Mouse (Mus musculus) right cerebral cortex, postnatal 4 days (tissue): ENCODE results near the gene Susd2.

Experiments used
- DNase-seq: peaks from one replicate; pipeline ENCODE4 v3.0.0-alpha.2; 2022

Gene Susd2

DNA sequence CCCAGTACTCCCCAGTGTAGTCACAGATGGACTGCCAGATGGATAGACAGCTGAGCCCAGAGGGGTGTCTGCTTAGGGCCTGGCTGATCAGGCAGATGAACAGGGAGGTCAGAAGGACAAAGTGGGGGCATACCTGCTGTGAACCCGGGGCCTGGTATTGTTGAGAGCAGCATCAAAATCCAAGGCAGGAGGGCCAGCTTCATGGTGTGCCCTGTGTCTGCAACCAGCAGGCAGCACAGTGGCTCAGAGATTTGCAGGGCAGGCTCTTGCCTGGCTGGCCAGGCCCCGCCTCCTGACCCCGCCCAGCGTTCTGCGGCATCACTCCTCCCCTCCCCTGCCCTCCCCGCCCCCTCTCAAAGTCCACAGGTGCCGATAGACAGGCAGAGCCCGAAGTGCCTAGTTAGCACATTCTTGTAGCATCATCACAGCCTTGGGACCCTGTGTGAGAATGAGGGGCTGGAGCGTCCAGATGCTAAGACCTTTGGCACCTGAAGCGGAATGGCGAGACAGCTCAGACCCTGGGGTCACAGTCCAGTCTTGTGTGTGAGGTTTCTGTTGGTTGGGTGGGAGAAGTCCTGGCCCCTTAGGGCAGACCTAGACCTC is at the start of gene Susd2:
Gene Susd2, minus strand, starts transcription at position 268 of the 603 bp plus-strand sequence.
- DNase-seq = no peak

DNA sequence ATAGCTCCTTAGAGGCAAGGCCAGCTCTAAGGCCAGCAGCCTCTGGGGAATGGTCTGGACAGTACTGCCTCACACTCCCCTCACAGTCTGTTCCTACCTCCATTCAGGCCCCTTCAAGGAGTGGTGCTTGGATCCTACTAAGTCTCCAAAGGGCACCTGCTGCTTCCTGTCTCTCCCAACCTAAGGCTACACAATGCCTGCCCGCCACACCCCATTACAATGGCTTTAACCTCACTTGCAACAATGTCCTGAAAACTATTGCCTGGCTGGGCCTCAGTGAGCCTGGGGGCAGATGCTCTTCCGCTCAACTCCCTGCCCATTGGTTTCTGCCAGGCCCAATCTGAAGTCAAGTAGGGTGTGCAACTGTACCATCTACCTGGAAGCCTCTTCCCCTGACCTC is 44.8 kb upstream of the Susd2 start:
- no peak for DNase-seq

DNA sequence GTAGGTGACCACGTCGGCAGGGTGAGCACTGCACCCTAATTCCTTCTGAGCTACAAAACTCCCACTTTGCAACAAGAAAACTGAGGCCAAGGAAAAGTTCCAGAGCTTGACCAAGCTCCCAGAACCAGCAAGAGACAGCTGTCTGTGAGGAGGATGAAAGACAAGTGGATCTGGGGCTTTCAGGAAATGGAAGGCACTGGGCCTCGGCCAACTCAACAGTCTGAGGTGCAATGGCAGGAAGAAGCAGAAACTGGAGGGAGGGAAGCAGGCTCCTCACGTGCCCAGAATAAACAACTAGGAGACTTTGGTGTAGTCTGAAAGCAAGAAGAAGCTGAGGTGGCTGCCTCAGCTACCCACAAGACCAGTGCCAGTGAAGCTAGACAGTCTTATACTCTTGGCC is 42.9 kb upstream of the Susd2 start:
- DNase-seq = no peak

DNA sequence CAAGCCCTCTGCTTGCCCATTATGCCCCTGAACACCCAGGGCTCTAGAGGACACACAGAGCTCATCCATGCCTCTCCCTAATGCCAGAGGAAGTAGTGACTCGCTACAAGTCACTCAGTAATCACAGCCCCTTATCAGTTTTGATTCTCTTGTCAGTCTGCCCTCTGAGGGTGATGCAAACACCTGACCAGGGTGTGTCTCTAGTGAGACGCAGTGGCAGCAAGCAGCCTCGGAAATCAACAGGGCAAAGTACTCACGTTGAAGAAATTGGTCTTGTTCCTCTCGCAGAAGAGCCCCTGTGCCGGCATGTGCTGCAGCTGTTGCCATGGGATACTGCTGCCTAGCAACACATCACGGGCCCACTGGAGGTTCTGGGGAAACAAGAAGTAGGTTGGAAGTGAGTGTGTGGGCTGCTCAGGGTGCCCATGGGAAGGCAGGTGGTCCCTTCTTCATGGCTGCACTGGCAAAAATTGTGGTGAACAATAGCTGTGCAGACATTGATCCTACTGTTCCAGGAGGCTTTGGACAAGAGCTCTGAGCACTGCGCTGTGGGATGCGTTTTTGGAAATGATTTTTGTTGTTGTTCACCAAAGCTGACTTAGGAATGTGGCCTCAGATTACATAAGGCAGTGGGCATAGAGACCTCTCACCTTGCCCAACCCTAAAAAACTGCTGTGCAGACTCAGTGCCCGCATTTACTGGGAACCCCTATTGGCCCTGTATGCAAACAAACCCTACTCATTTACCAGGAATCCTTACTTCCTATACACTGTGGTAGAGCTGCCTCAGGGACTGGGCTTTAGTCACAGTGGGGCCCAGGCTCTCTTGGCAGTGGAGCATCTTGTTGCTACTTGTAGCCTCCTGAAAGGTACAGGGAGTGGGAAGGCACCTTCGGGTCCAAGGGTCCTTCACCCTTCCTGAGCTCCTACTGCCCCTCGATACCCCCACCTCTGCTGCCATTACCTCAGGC is 40.5 kb upstream of the Susd2 start:
- DNase-seq = peak; percentile 83

DNA sequence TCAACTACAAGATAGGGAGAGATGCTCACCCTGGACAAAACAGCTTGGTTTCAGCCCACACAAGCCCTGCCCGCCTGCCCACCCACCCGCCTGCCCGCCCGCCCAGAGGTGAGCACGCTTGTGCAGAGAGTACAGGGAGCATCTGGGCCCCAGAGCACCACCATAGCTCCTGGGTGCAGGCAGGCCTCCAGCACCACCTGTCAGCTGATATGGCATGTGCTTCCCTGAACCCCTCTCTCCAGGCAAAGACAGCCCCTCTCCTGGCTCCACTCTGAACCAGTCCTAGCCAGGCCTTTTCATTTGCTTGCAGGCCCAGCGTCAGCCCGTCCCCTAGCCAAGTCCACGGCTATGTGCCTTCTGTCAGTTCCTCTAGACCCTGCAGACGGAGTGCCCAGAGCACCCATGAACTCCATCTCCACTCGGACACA is 36.8 kb upstream of the Susd2 start:
- peak; percentile 25 for DNase-seq

DNA sequence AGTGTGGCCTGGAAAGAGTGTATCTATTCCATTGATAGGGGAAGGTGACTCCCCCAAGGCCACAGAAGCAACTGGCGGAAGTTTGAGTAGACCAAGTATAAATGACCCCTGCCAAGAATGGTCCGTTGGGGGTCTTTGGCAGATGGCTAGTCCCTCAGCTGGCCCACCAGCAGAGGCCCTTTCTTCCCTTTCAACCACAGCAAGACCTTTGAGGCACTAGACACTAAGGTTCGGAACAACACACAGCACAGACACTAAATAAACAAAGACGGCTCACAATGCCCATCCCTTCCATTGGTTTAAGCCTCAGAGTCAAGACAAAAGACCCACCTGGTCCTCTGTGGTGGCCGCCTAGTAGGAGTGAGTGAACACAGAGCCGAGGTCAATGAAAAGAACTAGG is 35.4 kb upstream of the Susd2 start:
- no peak for DNase-seq

DNA sequence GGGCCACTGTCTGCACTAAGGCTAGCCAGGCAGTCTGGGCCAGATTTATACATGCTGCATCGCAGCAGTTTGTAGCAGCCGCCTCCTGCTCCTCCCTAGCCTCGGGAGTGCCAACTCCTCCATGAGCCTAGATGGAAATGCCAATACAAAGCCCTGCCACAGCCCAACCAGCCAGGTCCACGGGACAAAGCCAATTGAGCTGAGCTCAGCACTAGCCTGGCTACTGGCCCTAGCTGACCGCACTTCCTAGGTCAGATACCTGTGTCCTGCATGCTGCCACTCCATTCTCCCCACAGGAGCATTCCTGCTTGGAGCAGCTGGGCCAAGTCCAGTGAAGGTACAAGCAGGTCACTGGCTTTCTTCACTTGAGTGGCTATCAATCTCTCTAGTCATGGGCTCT is 34.2 kb upstream of the Susd2 start:
- DNase-seq = no peak

DNA sequence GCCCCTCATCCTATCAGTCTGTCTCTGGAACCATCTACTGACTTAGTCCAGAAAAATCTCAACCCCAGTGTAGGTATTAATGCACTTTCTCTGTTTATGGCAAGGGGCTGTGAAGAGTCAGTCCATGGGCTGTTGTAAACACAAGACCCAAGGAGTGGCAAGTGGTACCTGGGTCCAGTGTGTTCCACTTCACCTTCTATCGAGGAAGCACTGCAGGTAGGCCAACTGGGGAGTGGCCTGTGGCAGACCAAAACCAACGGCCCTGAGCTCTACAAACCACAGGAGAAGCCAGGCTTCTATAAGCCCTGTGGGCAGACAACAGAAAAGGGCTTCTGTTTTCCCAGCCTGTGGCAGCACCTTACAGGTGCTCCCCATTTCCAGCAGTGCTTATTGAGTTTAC is 33.8 kb upstream of the Susd2 start:
- DNase-seq = no peak

DNA sequence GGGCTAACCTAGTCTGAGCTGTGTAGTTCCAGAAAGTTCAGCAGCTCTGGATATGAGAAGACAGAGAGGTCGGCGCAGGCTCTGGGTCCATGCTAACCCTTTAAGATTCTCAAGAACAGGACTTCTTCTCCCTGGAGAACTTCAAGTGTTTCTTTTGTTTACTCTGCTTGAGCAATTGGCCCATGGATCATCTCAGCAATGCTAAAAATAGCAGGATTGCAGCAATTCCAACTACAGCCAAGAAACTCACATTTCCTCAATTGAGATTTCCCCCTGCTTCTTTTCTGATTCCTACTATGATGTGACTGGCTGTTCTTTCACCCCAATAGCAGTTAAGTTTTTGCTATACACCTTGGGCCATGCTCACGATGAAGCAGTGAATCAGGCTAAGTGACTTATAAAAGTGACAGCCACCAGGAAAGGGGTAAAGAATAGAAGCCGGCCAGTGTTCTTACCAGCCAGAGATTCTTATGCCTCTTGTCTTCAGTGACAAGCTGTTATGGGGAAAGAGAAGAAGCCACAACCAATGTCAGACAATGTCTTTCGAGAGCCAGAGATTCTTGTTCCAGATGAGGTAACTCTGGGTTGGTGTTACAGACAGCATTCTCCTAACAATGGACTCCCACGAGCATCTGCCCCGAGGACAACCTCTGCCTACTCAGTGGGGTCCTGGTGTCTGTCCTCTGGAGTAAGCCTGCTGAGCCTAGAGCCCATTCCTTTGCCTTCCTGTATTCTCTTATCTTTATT is 33.2 kb upstream of the Susd2 start:
- no peak for DNase-seq

DNA sequence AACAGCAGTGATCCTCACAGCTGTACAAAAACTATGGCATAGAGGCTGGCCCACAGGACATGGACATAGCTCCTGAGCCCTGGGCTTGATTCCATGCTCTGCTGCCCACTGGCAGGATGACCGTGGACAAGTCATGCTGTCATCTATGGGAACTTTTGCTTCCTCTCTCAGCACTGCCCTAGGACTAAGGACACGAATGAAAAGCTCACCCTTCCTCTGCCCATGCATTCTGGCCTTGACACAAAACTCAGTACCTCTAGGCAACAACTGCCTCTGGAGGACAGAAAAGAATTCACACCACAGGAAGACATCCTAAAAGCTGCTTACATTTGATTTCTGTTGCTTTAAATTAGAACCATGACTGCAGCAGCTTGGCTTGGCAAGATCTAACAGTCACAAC is 32.5 kb upstream of the Susd2 start:
- DNase-seq = no peak

DNA sequence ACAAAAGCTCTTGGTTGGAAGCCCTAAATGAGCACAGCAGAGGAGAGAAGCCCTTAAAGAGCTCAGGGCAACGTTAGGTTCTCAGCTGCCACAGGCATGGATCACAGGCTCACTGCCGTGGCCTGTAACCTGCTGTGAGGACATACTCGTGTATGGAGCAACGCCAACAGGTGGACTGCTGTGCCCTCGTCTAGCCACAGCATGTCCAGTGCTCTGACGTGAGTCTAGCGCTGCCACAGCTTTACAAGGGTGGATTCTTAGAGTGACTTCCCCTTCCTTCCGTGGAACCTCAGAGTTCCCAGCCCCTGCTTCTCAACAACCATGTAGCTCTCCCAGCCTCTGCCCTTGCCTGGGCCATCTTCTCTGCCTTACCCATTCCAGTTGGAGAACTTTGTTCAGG is 31.8 kb upstream of the Susd2 start:
- no peak for DNase-seq

DNA sequence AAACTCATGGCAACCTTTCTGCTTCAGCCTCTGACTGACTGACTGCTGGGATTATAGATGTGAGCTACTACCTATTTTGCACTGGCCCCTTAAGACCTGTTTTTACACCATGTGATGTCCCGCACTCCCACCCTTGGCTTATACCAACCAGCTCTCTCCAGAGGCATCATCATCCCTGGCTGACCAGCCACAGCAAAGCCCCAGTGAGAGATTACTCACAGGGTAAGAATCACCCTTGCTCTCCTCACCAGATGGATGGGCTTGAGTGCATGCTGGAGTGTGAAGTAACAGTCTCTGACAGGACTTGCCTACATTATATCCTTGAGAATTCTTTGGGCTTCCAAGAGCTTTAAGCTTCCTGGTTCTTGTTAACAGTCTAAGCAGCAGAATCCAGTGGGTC is 26.1 kb upstream of the Susd2 start:
- no peak for DNase-seq

DNA sequence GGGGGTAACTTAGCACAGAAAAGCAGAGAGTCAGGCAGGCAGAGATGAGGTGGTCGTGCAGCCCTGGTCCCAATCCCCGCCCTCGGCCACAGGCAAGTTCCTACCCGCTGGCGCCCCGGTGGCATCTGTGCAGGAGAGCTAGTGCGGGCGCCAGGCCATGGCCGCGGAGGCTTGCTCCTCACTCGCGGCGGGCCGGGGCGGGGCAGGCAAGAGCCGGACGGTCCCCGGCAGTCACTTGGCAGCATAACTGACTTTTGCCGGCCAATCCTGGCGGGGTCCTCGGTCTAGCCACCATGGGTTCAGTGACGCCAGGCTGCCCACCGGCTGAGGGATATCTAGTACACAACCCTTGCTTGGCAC is 24.1 kb upstream of the Susd2 start:
- peak; percentile 56 for DNase-seq

DNA sequence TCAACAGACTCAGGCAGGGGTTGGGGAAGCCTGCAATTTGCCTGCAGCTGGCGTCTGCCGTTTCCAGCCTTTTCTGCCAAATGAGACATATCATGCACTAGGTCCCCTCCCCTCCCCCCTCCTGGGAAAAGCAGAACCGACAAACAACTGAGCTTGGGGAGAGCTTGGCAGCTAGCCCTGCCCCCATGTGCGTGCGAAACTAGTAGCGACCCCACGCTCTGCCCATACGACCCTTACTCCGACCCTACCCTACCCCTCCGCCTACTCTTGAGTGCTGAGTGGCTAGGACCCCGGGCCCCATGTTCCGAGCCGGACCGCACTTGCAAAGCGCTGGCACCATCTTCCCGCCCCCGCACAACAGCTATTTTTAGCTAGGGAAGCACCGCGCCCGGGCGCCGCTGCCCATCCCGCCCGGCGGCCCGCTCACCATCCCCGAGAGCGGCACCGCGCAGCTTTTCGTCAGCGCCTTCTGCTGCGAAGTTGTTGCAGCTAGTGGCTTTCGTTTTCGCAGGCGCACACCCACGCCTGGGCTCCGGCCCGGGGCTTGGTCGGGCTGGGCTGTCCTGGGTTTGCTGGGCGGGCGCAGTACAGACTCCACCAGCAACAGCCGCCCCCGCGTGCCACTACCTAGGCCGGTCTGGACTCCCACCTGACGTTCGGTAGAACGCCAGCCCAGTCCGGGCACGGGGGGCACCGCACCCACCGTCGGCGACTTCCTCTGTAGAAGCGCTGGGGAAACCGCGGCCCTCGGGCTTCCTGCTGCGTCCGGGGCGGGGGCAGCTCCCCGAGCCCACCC is 23.5 kb upstream of the Susd2 start:
- DNase-seq = peak; percentile 81

DNA sequence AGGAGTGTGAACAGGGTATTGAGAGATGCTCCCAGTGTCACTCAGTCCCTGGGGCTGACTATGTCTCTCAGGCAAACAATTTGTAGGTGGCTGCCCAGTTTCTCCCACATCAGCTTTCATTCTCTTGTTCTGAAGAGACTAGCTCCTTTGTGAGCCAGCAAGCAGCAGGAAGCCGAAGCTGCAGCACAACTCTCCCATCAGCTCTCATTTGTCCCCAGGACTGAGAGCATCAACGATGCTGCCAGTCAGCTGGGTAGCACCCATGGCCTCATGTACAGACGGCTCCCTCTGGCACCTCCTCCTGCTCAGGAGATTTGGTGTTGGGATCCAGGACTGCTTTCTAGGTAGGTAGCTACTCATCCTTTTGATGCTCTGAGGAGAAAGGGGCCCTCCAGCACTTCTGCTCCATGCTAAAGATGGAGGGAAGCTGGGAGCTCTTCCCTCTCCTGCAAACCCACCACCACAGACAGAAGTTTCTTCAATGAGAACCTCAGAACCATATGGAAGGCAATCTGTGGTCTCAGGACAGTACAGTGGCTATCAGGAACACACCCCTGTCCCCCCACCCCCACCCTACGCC is 22.7 kb upstream of the Susd2 start:
- no peak for DNase-seq

DNA sequence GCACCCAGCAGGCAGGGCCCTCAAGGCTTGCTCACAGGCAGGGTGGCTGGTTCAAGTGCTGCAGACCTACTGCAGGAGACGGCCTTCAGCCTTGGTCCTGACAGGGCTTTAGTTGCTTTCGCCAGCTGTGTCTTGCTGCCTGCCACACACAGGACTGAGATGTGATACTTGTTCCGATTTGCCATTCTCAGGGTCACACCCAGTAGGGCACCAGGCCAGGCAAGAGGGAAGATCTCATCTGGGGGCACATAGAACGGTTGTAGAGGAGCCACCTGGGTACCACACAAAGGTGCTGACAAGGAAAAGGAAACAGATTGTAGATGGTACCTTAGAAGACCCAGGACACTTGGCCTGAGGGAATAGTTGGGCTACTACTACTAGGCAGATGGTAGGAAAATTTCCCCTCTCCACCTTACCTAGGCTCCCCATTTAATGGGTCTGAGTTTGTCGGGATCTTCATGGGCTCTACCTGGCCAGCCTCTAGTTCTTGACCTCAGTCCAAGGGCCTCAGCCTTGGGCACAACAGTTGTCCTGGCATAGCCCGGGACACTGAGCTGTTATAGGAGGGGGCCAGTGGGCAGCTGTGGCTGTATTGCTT is 21.0 kb upstream of the Susd2 start:
- no peak for DNase-seq

DNA sequence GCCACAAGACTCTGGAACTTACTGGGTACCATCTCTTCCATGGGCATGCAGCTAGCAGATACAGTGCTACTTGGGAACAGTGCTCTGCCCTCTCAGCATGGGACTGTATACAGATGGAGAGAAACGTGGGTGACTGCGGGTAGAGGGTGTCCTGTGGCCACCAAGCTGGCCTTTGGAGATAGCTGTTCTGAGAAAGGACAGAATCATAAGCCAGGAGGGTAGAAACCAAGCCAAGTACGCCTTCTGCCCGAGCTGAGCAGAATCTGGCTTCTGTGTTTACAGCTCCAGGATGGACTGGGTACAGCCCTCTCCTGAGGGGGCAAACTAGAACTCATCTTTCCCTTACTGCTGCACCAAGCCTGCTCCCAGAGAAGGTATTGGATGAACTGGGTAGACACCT is 18.8 kb upstream of the Susd2 start:
- no peak for DNase-seq

DNA sequence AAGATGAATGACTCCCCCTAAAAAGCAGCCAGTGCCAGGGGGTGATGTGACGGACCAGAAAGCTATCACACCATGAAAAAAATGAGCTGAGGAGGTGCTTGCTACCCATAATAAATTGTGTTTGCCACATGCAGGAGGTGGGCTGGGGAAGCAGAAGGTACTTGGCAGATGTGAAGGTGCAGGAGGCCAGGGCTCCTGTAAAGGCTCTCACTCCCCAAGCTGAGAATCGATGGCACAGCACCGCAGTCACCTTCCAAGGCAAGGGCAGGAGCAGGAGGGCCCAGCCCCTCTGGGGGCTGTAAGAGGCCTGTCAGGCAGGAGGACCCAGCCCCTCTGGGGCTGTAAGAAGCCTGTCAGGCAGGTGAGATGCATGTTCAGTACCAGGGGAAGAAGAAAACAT is 18.1 kb upstream of the Susd2 start:
- no peak for DNase-seq

DNA sequence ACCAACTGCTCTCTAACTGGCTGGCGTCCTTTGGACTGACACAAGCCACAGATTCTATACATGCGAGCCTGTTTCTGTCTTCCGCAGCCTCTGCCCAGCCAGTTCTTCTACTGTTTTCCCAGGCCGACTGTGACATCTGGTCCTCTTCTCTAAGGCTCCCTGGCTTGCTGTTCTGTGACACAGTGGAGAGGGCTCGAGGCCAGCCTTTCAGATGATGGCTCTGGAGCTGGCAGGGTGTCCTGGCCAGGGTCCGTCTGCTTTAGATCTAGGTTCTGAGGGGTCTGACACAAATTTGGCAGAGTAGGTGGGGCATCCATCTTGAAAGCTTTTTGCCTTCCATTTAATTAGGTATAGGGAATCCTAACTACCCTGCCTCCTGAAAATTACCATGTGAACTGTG is 17.6 kb upstream of the Susd2 start:
- DNase-seq = peak; percentile 42

DNA sequence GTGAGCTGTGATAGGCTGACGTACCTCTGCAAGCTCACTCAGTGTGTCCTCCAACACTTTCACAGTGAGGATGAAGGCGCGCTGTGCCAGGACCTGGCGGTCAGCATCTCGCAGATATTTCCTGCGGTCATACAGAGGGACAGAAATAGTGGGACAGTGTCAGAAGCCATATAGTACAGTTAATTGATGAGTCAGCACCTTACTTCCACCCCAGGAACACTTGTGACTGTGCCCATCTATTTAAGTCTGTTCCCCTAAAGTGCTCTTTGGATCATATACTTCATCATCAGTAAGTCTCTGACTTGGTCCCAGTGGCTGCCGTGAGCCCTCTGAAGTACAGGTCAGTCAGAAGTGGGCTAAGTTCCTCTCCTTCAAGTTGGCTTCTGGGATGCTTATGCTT is 14.0 kb upstream of the Susd2 start:
- DNase-seq = no peak

DNA sequence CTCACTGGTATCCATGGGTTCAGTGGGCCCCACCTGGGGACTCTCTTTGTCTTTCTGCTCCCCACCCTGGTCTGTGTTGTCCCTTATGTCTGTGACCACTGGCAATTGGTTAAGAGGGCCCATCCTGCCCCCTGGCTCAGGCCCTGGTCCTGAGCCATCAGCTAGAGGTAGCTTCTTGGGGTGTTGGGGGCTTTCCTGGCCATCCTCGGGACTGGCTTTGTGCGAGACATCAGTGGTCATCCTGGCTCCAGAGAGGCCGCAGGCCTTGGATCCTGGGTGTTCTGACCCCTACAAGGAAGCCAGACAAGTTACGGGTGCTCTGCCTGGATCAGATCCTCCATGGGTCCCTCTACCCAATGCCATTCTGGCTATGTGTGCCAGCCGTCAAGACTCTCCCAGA is 13.4 kb upstream of the Susd2 start:
- DNase-seq = no peak

DNA sequence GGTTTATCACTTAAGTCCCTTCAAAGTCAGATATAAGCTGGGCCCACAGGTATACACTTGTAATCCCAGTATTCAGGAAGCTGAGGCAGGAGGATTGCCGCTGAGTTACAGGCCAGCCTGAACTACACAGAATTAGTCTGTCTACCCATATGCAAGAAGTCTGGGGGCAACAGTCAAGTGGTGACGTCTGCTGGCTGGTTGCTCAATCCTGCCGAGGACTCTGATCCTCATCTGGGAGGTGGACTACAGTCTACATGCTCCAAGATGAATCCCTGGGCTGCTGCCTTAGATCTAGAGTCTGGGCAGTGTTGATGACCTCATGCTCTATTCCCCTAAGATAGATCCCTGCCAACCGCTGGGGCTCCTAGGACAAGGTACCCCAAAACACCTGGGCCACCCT is 10.2 kb upstream of the Susd2 start:
- DNase-seq = no peak
